Mouse (Mus musculus): ENCODE data around the gene Gm4724. TPM values are rescaled to one million over a fixed set of nuclear protein-coding genes. Genes with fewer than 3 reads are reported as not detected.
"Not testable (repeated sequence)": the region's sequence is repeated elsewhere in the genome, so short reads cannot be mapped to it uniquely, and the experiment has no call there.

Gm4724 gene
- total RNA-seq (2021) = 10 to 100 TPM; 11.1 to 13.1 TPM

DNA sequence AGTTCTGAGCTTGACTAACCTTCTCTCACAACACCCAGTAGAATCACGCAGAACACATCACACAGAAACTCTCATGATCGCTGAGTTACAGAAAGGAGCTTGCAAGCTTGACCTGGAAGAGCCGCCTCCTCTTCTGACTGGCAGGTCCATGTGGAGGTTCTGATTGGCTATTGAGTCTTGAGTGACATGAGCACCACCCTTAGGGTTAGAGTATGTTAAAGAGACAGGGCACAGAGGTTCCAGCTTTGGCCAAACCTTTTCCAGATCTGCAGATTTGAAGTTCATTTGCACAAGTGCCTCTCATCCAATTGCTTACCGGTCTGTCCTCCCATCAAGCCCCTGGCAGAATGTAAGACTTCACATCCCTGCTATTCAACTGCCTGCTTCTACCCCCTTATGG is at the start of gene Gm4724:
Gm4724 (minus strand) TSS at position 101 of the 400 bp plus-strand sequence.
- not testable (repeated sequence) for DNase-seq (ENCODE audit: extremely low spot score in 1 of 2, low spot score in 1 of 2)

DNA sequence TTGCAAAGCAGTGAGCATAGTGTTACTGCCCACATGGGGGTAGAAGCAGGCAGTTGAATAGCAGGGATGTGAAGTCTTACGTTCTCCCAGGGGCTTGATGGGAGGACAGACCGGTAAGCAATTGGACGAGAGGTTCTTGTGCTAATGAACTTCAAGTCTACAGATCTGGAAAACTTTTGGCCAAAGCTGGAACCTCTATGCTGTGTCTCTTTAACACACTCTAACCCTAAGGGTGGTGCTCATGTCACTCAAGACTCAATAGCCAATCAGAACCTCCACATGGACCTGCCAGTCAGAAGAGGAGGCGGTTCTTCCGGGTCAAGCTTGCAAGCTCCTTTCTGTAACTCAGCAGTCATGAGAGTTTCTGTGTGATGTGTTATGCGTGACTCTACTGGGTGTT is 34.1 kb upstream of the Gm4724 start, which contains the start of gene Zfp965:
Zfp965 (plus strand) TSS at position 301 of the 400 bp plus-strand sequence.
- DNase-seq (ENCODE audit: extremely low spot score in 1 of 2, low spot score in 1 of 2) = not testable (repeated sequence)

Other genes starting within 250 kb of the Gm4724 start
- gene Gm14391, start 228.9 kb downstream of the Gm4724 start, total RNA-seq (2021) = 100 to 1,000 TPM in 1 of 2 experiments, 10 to 100 TPM in 1; 87.6 to 114 TPM
- gene Gm14440, start 160.7 kb downstream of the Gm4724 start, total RNA-seq (2021) = 1 to 10 TPM; 4.2 to 4.9 TPM
- 10 to 100 TPM; 55.5 to 68.0 TPM for gene Gm4631, start 97.6 kb downstream of the Gm4724 start, total RNA-seq (2021)
- gene Zfp968, start 63.4 kb downstream of the Gm4724 start, total RNA-seq (2021) = 1 to 10 TPM; 5.4 to 5.7 TPM
- 1 to 10 TPM; 3.6 to 3.8 TPM for gene Zfp965, start 34.2 kb upstream of the Gm4724 start, total RNA-seq (2021)
- not detected for gene Gm11007, start 208.2 kb upstream of the Gm4724 start, total RNA-seq (2021)